Mouse (Mus musculus) limb, embryonic 10.5 days (tissue): ENCODE data around the gene Mthfd1. TPM values are rescaled to one million over a fixed set of nuclear protein-coding genes. Genes with fewer than 3 reads are reported as not detected.

Experiments
- DNase-seq: peaks from one replicate; pipeline ENCODE4 v3.0.0-alpha.2; 2017; ENCODE audit warnings: low spot score
- H3K27ac ChIP-seq: fragments of 300-500 bp; sonication (generic); 2 replicates; pipeline ENCODE4 v1.5.1; 2016; ENCODE audit warnings: mild to moderate bottlenecking
- H3K27me3 ChIP-seq: fragments of 300-500 bp; sonication (generic); 2 replicates; pipeline ENCODE4 v1.6.1; 2016; ENCODE audit warnings: low read depth, mild to moderate bottlenecking; ENCODE audit not compliant: poor library complexity, severe bottlenecking
- H3K36me3 ChIP-seq: fragments of 300-500 bp; sonication (generic); 2 replicates; pipeline ENCODE4 v1.6.1; 2016; ENCODE audit warnings: mild to moderate bottlenecking, moderate library complexity
- H3K4me1 ChIP-seq: fragments of 300-500 bp; sonication (generic); 2 replicates; pipeline ENCODE4 v1.6.1; 2016
- H3K4me3 ChIP-seq: fragments of 300-500 bp; sonication (generic); 2 replicates; pipeline ENCODE4 v1.5.1; 2016; ENCODE audit warnings: mild to moderate bottlenecking, moderate library complexity
- H3K9me3 ChIP-seq: fragments of 300-500 bp; sonication (generic); replicated peaks from 2 replicates; pipeline ENCODE4 v1.6.1; 2016; ENCODE audit warnings: mild to moderate bottlenecking
- WGBS: fragments of 180-500 bp; shearing (Covaris S2); methylation state at CpG from one replicate; pipeline ENCODE4 v1.1.7; 2016; 5-methylcytosine and 5-hydroxymethylcytosine counted together
- polyA plus RNA-seq: library from polyadenylated mRNA; unstranded; fragments of >200 nt; fragmentation: Nextera tagmentation; extraction: Ambion mirVana; gene quantifications from 2 replicates; pipeline ENCODE4 v1.2.1, GENCODE M21; 2016

Gene Mthfd1
- polyA plus RNA-seq, 1 experiment from 2014 or later: 100 TPM

GRCm38 (mm10) chr12:76246646-76247045 lies 8.5 kb upstream of the Mthfd1 start, which contains the start of gene Tex21:
Gene Tex21, minus strand, starts transcription at chr12:76246746.
- no peaks in the 10 kb centered on the region for H3K4me1 ChIP-seq
- no peaks in the 10 kb centered on the region for H3K27me3 ChIP-seq
- no peak within 1 kb of the TSS for H3K4me3 ChIP-seq
- H3K27ac ChIP-seq: no peak within 1 kb of the TSS
- H3K36me3 ChIP-seq: no peaks in the 10 kb centered on the region
- DNase-seq: no peak
- WGBS: 84% methylated on average over 6 of the region's 6 CpGs
- H3K9me3 ChIP-seq: no peaks in the 10 kb centered on the region

GRCm38 (mm10) chr12:76253090-76253489 lies 2.0 kb upstream of the Mthfd1 start:
- 86% methylated on average over 1 of the region's 1 CpGs for WGBS
- no peak for DNase-seq
- Histone ChIP-seq H3K27ac (no peak overlapping the region), H3K4me3 (no peak overlapping the region), H3K27me3 (no peaks in the 10 kb centered on the region), H3K4me1 (peaks cover 19% of the 10 kb centered on the region), H3K9me3 (no peaks in the 10 kb centered on the region), H3K36me3 (no peaks in the 10 kb centered on the region)

- Histone ChIP-seq H3K4me3 (no peak overlapping the region), H3K36me3 (no peaks in the 10 kb centered on the region), H3K27ac (no peak overlapping the region), H3K4me1 (peaks cover 19% of the 10 kb centered on the region), H3K27me3 (no peaks in the 10 kb centered on the region), H3K9me3 (no peaks in the 10 kb centered on the region)
- WGBS: 89% methylated on average over 2 of the region's 2 CpGs
- DNase-seq: no peak
These were observed 1.5 kb upstream of the Mthfd1 start for GRCm38 (mm10) chr12:76253591-76253990.

GRCm38 (mm10) chr12:76253991-76254390 lies 1.1 kb upstream of the Mthfd1 start:
- no peak for DNase-seq
- no peaks in the 10 kb centered on the region for H3K9me3 ChIP-seq
- no peak overlapping the region for H3K4me3 ChIP-seq
- 84% methylated on average over 8 of the region's 8 CpGs for WGBS
- peaks cover 19% of the 10 kb centered on the region for H3K4me1 ChIP-seq
- no peaks in the 10 kb centered on the region for H3K27me3 ChIP-seq
- H3K36me3 ChIP-seq: no peaks in the 10 kb centered on the region
- H3K27ac ChIP-seq: peak overlapping the region; percentile 91; the same call in 1 of the 2 replicates

GRCm38 (mm10) chr12:76255499-76255875 lies 389 bp downstream of the Mthfd1 start:
- 0% methylated on average over 11 of the region's 11 CpGs for WGBS
- no peak for DNase-seq
- H3K4me1 ChIP-seq: peaks cover 19% of the 10 kb centered on the region

GRCm38 (mm10) chr12:76256114-76256843 lies 1.2 kb downstream of the Mthfd1 start:
- Histone ChIP-seq H3K27ac (peak overlapping the region; percentile 91), H3K27me3 (no peaks in the 10 kb centered on the region), H3K36me3 (no peaks in the 10 kb centered on the region), H3K4me1 (peaks cover 19% of the 10 kb centered on the region), H3K4me3 (peak overlapping the region; percentile 77), H3K9me3 (no peaks in the 10 kb centered on the region)
- peak; percentile 61 for DNase-seq
- 7% methylated on average over 17 of the region's 17 CpGs for WGBS

More at GRCm38 (mm10) chr12:76255499-76255875, 389 bp downstream of the Mthfd1 start:
- Histone ChIP-seq H3K9me3 (no peaks in the 10 kb centered on the region), H3K27ac (peak overlapping the region; percentile 91), H3K36me3 (no peaks in the 10 kb centered on the region), H3K27me3 (no peaks in the 10 kb centered on the region), H3K4me3 (peak overlapping the region; percentile 77)

GRCm38 (mm10) chr12:76260673-76261072 lies 5.6 kb downstream of the Mthfd1 start:
- no peak overlapping the region for H3K4me3 ChIP-seq
- WGBS: 90% methylated on average over 3 of the region's 3 CpGs
- DNase-seq: no peak
- no peaks in the 10 kb centered on the region for H3K9me3 ChIP-seq
- peaks cover 9% of the 10 kb centered on the region for H3K36me3 ChIP-seq
- H3K4me1 ChIP-seq: peaks cover 14% of the 10 kb centered on the region; the same call in 1 of the 2 replicates
- H3K27me3 ChIP-seq: no peaks in the 10 kb centered on the region
- H3K27ac ChIP-seq: no peak overlapping the region

- 90% methylated on average over 4 of the region's 4 CpGs for WGBS
- Histone ChIP-seq H3K9me3 (no peaks in the 10 kb centered on the region), H3K4me3 (no peak overlapping the region), H3K36me3 (peaks cover 16% of the 10 kb centered on the region), H3K4me1 (peaks cover 6% of the 10 kb centered on the region; the same call in 1 of the 2 replicates), H3K27ac (no peak overlapping the region), H3K27me3 (no peaks in the 10 kb centered on the region)
- no peak for DNase-seq
These were observed 6.5 kb downstream of the Mthfd1 start for GRCm38 (mm10) chr12:76261556-76261955.

- no peak overlapping the region for H3K27ac ChIP-seq
These were observed 7.8 kb downstream of the Mthfd1 start for GRCm38 (mm10) chr12:76262918-76263317.

GRCm38 (mm10) chr12:76263876-76264275 lies 8.8 kb downstream of the Mthfd1 start:
- DNase-seq: no peak
- WGBS: 28% methylated on average over 1 of the region's 1 CpGs

More at GRCm38 (mm10) chr12:76262918-76263317, 7.8 kb downstream of the Mthfd1 start:
- H3K36me3 ChIP-seq: peaks cover 20% of the 10 kb centered on the region
- H3K4me3 ChIP-seq: no peak overlapping the region
- no peaks in the 10 kb centered on the region for H3K9me3 ChIP-seq
- no peak for DNase-seq
- no peaks in the 10 kb centered on the region for H3K27me3 ChIP-seq
- no peaks in the 10 kb centered on the region for H3K4me1 ChIP-seq
- WGBS: 94% methylated on average over 4 of the region's 4 CpGs

GRCm38 (mm10) chr12:76264325-76264965 lies 9.3 kb downstream of the Mthfd1 start:
- Histone ChIP-seq H3K4me1 (no peaks in the 10 kb centered on the region), H3K27ac (no peak overlapping the region), H3K36me3 (peaks cover 23% of the 10 kb centered on the region), H3K4me3 (no peak overlapping the region), H3K27me3 (no peaks in the 10 kb centered on the region), H3K9me3 (no peaks in the 10 kb centered on the region)
- no peak for DNase-seq
- 94% methylated on average over 9 of the region's 9 CpGs for WGBS

More at GRCm38 (mm10) chr12:76263876-76264275, 8.8 kb downstream of the Mthfd1 start:
- H3K4me3 ChIP-seq: no peak overlapping the region
- no peaks in the 10 kb centered on the region for H3K9me3 ChIP-seq
- no peaks in the 10 kb centered on the region for H3K27me3 ChIP-seq
- H3K4me1 ChIP-seq: no peaks in the 10 kb centered on the region
- peaks cover 20% of the 10 kb centered on the region for H3K36me3 ChIP-seq
- no peak overlapping the region for H3K27ac ChIP-seq

- H3K27me3 ChIP-seq: no peaks in the 10 kb centered on the region
- H3K27ac ChIP-seq: no peak overlapping the region
- no peaks in the 10 kb centered on the region for H3K4me1 ChIP-seq
- no peak for DNase-seq
- no peaks in the 10 kb centered on the region for H3K9me3 ChIP-seq
- 83% methylated on average over 6 of the region's 6 CpGs for WGBS
- peaks cover 25% of the 10 kb centered on the region for H3K36me3 ChIP-seq
- H3K4me3 ChIP-seq: no peak overlapping the region
These were observed 9.9 kb downstream of the Mthfd1 start for GRCm38 (mm10) chr12:76265001-76265400.

GRCm38 (mm10) chr12:76266875-76267274 lies 11.8 kb downstream of the Mthfd1 start:
- DNase-seq: no peak
- no peak overlapping the region for H3K27ac ChIP-seq
- H3K4me3 ChIP-seq: no peak overlapping the region
- WGBS: 88% methylated on average over 9 of the region's 9 CpGs
- H3K27me3 ChIP-seq: no peaks in the 10 kb centered on the region
- peaks cover 38% of the 10 kb centered on the region for H3K36me3 ChIP-seq
- no peaks in the 10 kb centered on the region for H3K9me3 ChIP-seq
- no peaks in the 10 kb centered on the region for H3K4me1 ChIP-seq
